Mouse (Mus musculus): ENCODE results near the gene Dscaml1. TPM values are rescaled to one million over a fixed set of nuclear protein-coding genes. Genes with fewer than 3 reads are reported as not detected.

Gene Dscaml1
- not detected for polyA plus RNA-seq (2012; fragmentation: generic; extraction: Trizol)

GRCm38 (mm10) chr9:45426456-45426855, at the start of gene Dscaml1:
Gene Dscaml1, plus strand, starts transcription at chr9:45426628.

GRCm38 (mm10) chr9:45399434-45399833, 27.0 kb upstream of the Dscaml1 start, which contains the start of gene Fxyd2:
Gene Fxyd2, plus strand, starts transcription at chr9:45399669.

Other genes with a start within 250 kb of the Dscaml1 start
- not detected for gene BC049352, start 244.6 kb upstream of the Dscaml1 start, polyA plus RNA-seq (2012; fragmentation: generic; extraction: Trizol)
- not detected for gene Tmprss4, start 222.5 kb upstream of the Dscaml1 start, polyA plus RNA-seq (2012; fragmentation: generic; extraction: Trizol)
- not detected for gene Il10ra, start 157.5 kb upstream of the Dscaml1 start, polyA plus RNA-seq (2012; fragmentation: generic; extraction: Trizol)
- not detected for gene Tmprss13, start 107.5 kb upstream of the Dscaml1 start, polyA plus RNA-seq (2012; fragmentation: generic; extraction: Trizol)
- not detected for gene Fxyd6, start 56.4 kb upstream of the Dscaml1 start, polyA plus RNA-seq (2012; fragmentation: generic; extraction: Trizol)
- gene Fxyd2, start 27.0 kb upstream of the Dscaml1 start, polyA plus RNA-seq (2012; fragmentation: generic; extraction: Trizol), result not detected